Mouse (Mus musculus) erythroblast, adult 5-6 weeks (primary cell): ENCODE measurements around the gene Hacd2. TPM values are rescaled to one million over a fixed set of nuclear protein-coding genes. Genes with fewer than 3 reads are reported as not detected.

Source experiments
- ATAC-seq: replicated peaks from 2 replicates; pipeline ENCODE4 v1.8.0; 2016; ENCODE audit warnings: moderate number of reproducible peaks, mild to moderate bottlenecking, moderate TSS enrichment, inconsistent platforms; ENCODE audit not compliant: poor library complexity, low FRiP score, severe bottlenecking
- total RNA-seq, 2 experiments: library from RNA; stranded (forward) in 1 of 2; stranded (reverse) in 1 of 2; fragments of 150-400 nt in 1 of 2; fragments of 200-764, 138-1000 nt in 1 of 2; gene quantifications; 2 replicates each; pipeline versions ENCODE4 v1.2.3 to v1.2.4; 2015 to 2017; ENCODE audit warnings: low replicate concordance in 2 of 2

Gene Hacd2
- total RNA-seq (2015; ENCODE audit: low replicate concordance) (21.9 and 25.7 TPM in 2 replicates), total RNA-seq (2017; ENCODE audit: low replicate concordance) (2.2 and 5.5 TPM in 2 replicates)

DNA sequence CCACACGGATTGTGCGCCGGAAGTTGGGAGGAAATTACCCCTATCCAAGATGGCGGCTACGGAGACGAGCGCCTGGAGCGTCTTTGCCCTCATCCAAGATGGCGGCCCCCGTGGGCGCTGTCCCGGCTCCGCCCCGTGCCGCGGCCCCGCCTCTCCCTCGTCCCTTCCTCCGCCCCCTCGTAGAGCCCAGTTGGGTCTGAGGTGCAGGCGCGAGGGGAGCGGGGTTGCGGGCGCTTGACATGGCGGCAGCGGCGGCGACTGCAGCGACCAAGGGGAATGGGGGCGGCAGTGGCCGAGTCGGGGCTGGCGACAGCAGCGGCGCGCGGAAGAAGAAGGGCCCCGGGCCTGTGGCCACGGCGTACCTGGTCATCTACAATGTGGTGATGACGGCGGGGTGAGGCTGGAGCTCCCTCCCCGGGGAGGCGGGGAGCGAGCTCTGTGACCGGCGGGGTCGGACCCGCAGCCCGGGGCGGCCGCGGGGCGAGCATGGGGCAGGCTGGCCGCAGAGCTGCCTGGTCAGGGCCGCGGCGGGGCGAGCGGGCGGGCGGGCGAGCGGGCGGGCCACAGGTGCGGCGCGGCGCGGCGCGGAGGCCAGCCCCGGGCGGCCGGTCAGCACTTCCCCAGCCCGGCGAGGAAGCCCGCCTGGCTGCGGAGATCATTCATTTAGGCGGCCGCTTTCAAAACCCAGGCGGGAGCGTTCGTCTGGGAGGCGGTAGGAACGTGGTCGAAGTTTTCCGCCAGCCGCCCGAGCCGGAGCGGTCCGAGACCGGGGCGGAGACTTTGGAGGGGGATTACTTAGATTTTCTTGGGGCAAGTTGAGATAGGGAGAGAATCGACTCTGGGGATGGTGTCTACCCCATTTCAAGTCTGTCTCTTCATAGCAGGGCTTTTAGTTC lies at the start of gene Hacd2:
TSS of gene Hacd2 (plus strand) at position 187 of the 896 bp plus-strand sequence.
- peak; percentile 99 for ATAC-seq

DNA sequence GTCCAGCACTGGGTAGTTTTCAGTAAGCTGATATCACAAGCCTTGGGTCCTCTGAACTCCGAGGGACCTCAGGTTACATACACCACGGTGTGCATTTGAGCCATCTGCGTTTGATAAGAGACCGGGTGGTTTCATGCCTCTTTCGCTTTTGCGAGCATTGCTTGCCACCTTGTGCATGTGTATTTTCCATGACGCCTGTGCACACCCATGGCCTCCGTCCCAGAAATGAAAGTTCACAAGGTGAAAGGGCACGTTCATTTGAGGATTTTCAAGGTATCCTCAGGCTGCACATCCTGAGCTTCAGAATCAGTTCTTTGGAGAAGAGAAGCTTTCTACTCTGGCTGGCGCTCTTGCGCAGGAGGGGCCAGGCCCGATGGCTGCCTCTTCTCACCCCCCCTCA lies 49.8 kb upstream of the Hacd2 start:
- no peak for ATAC-seq

- no peak for ATAC-seq
Observed at GRCm38 (mm10) chr16:34975544-34975943, 46.7 kb upstream of the Hacd2 start.

GRCm38 (mm10) chr16:34976630-34977029 lies 45.6 kb upstream of the Hacd2 start:
- ATAC-seq = no peak

- ATAC-seq = no peak
Observed at GRCm38 (mm10) chr16:34978018-34978417, 44.2 kb upstream of the Hacd2 start.

DNA sequence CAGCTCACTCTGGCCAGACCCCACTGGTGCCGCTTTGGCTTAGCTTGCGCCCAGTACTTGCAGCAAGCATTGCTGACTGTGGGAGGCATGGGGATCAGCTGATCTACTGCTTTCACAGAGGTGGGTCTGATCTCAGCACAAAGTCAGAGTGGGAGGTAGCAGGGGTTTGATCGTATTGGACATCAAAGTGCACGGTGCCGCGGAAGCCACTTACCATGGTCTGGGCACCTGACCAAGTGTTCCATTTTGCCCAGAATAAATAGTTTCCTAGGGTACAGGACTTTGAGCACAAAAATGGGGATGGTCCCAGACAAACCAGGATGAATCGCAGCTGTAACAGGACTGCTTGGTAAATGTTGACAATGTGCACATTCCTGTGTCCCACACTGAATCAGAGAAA lies 41.2 kb upstream of the Hacd2 start:
- no peak for ATAC-seq

DNA sequence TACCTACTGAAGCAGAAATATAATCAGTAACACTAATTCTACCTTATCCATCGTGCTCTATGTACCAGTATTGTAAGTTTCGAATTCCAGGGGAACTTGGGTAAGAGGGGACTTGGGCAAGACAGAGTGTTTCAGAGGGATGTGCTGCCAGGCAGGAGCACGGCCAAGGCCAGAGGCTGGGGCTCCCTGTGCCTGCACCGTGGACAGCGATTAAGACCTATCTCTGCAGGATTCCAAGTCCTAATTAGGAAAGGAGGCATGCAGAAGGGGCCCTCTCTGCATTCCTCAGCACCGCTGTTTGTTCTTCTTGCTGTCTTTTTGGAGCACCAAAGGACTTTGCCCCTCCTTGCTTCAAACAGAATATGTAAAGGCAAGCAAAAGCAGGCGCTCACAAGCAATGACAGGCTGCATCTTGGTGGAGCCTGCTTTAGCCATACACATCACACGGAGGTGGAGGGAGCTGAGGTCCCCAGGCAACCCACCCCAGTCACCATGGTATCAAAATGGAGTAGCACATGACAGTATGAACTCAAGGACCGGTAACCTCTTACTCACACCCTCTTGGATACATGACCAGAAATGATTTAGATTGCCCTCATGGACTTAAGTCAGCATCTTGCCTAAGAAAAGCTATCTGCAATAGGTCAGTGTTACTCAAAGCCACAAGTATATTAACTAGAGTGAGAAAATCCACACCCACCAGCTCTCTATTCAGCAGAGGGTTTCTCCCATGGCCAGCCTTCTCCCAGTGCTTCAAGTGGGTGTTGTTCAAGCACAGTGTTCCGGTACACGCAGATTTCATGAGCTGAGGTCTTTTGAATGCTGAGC lies 37.8 kb upstream of the Hacd2 start:
- ATAC-seq = no peak

- no peak for ATAC-seq
Observed at GRCm38 (mm10) chr16:34985031-34985346, 37.2 kb upstream of the Hacd2 start.

DNA sequence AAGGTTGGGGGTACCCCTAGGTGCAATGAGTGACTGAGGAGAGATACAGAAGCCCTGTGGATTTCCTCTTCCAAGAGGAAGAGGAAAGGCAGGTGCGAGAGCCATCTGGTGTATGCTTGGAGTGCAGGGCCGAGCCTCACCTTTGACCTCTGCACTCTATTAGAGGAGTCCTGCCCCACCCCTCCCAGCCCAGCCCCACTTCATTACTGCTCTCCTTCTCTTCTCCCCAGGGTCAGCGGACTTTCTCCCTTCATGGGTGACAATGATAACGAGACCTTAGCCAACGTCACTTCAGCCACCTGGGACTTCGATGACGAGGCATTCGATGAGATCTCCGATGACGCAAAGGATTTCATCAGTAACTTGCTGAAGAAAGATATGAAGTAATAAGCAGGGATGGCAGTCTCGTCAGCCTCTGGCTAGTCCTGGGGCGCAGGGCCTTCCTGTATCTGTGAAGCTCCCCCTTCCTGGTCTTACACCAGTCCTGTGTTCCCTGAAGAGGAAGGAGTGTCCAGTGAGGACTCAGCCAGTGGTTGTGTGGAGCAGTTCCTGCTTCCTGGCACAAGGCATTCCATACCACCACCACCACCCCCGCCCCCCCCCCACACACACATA lies 35.9 kb upstream of the Hacd2 start:
- ATAC-seq = no peak

GRCm38 (mm10) chr16:34991365-34991764 lies 30.9 kb upstream of the Hacd2 start:
- ATAC-seq = no peak

DNA sequence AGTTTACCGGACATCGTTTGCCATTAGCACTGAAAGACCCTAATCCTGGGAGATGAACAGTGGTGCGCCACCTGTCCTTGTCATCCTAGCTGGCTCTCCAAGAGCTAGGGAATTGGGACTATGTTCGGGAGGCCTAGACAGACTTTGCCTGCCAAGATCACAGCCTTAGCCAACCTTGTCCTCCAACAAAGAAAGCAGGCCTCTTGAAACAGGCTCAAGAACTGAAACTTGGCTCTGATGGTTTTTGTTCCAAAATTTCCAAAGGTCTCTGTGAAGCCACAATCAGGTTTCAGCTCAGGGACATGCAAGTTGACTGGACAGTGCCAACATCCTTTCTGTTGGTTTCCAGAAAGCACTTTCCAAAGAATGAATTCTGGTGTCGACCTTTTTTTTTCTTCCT lies 29.4 kb upstream of the Hacd2 start:
- ATAC-seq = no peak

- no peak for ATAC-seq
Observed at GRCm38 (mm10) chr16:34993694-34994330, 28.4 kb upstream of the Hacd2 start.

DNA sequence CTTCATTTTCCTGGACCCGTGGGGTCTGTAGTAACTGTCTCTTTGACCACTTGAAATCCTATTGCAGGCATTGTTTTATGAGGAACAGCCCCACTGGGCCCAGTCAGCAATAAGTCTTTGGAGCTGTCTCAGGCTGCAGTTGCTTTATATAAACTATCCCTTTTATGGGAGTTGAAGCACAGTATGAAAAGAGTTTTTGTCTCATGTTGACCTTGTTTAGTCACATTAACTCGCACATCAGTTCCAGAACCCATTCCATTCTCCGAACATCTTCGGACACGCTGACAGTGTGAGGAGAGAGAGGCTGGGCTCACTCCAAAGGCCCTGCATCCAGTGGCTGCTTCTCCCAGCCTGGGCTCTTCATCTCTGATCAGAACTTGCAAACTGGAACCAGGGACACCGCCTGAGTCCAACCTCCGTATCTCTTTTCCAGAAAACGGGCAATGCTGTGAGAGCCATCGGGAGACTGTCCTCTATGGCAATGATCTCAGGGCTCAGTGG lies 27.5 kb upstream of the Hacd2 start:
- no peak for ATAC-seq

DNA sequence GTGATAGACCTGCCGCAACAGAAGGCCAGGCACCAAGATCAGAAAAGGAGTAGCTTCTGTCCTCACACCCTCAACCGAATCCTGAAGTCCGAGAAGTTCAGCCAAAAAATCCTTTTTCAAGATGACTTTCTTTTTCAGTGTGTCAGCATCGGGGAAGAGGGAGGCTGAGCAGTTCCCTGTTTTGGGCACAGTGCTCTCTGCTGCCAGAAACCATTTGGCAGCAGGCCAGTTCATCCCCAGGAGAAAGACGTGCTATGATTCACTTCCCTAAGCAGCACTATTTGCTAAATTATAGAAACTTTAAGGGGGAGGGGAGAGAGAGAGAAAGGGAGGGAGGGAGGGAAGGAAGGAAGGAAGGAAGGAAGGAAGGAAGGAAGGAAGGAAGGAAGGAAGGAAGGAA lies 26.1 kb upstream of the Hacd2 start:
- ATAC-seq = no peak

DNA sequence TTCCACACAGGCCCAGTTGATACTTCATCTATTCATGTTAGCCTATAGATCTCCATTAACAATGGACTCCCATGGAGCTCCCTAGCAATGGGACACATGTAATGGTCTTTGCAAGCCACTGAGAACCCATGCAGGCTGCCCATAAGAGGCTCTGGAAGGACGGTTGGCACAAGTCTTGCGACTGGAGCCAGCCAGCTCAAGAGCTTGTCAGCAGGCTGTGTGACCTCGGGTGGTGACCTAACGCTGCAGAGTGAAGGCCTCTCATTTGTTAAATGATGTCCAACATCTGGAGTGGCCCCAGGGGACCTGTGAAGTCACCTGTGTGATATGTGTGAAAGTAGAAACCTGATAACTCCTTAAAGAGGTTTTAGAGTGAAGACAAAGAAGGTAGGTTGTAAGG lies 25.2 kb upstream of the Hacd2 start:
- no peak for ATAC-seq

GRCm38 (mm10) chr16:34997576-34997975 lies 24.7 kb upstream of the Hacd2 start:
- ATAC-seq = no peak

DNA sequence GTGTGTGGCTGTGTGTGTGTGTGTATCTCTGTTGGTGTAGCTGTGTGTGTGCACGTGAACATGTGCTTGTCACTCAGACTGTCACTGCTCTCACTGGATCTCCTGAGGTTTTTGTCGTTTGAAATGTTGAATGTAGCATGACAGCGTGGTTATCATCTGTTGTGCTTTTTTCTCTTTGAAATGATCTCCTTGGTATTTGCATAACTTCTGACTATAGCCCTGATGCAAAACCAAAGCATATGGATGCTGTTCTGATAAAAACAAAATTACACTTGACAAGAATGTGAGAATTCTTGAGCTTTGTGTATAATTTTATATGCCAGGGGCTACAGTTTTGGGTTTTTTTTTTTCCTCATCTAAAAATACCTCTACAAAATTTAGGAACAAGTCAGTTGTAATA lies 23.2 kb upstream of the Hacd2 start:
- no peak for ATAC-seq

DNA sequence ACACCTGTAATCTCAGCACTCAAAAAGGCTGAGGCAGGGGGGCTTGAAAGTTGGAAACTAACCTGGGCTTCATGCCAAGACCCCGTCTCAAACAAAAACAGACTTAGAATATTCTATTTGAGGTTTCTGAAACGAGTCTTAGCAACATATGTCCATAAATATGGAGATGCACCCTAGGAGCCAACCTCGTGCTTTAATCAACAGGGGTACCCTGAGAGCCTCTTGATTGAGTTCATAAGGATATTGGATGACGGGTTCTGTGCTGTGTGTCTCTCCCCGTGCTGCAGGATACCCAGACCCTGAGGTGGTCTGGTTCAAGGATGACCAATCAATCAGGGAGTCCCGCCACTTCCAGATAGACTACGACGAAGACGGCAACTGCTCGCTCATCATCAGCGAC lies 22.2 kb upstream of the Hacd2 start:
- ATAC-seq = no peak

- no peak for ATAC-seq
Observed at GRCm38 (mm10) chr16:35000923-35001560, 21.2 kb upstream of the Hacd2 start.
